Mouse (Mus musculus) fibroblast of lung, adult 2 months (primary cell): Measurements from ENCODE around the gene Ston2.
"Not testable (repeated sequence)": the region's sequence is repeated elsewhere in the genome, so short reads cannot be mapped to it uniquely, and the experiment has no call there.

Experiments used
- DNase-seq: peaks from one replicate; pipeline ENCODE4 v3.0.0-alpha.2; 2011; ENCODE audit warnings: low read depth

Gene Ston2

GRCm38 (mm10) chr12:91589847-91590690 lies 198.1 kb downstream of the Ston2 start, which contains the start of gene Gtf2a1:
TSS of gene Gtf2a1 (minus strand) at chr12:91590487.
- peak; percentile 63 for DNase-seq

DNA sequence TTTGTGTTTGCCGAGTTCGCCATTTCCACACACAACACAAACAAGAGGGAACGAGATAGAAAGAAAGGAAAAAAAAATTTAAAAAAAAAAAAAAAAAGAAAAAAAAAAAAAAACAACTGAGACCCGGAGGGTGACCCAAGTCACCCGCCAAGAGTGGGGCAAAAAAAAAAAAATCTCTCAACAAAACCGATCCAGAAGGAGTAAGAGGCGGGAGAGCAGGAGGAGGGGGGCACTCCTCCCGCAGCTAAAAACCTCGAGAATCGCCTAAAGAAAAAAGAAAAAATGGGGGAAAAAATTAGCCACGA lies 198.7 kb downstream of the Ston2 start:
- DNase-seq, result no peak

DNA sequence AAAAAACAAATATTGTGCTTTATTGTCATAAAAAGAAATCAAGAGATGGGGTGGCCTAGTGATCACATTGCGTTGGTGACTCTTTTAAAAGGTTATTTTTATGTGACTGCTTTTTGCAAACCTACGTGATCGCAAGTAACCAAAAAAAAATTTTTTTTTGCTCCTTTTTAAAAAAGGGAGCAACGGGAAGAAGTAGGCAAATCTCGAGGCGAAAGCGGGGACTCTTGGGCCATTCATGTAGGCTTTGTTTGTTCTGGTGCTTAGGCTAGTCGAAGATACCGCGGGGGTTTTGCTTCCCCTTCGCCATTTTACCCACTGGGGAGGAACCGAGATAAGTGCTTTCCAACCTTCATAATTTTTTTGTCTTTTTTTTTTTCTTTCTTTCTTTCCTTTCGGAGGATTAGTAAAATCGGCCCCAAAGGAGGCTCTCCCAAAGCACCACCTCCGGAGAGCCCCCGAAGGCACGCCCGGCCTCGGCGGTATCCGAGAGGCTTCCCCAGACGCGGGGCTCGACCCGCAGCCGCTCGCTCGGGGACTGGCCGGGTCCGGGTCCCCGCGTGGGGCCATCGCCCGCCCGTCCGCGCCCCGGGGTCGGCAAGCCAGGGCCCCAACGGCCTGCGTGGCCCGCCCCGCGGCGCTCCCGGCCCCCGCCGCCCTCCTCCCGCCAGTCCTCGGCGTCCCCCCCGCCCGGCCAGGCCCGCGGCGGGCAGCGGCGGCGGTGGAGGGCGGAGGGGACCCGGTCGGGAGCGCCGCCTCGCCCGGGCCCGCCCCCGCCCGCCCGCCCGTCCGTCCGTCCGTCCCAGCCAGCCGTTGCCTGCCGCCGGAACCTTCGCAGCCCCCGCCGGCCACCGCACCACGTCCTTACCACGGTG lies 199.3 kb downstream of the Ston2 start:
- DNase-seq, result no peak

- DNase-seq, result peak; percentile 84
Measured at GRCm38 (mm10) chr12:91588176-91588669, 200.0 kb downstream of the Ston2 start.

GRCm38 (mm10) chr12:91587491-91588033 lies 200.6 kb downstream of the Ston2 start:
- no peak for DNase-seq

DNA sequence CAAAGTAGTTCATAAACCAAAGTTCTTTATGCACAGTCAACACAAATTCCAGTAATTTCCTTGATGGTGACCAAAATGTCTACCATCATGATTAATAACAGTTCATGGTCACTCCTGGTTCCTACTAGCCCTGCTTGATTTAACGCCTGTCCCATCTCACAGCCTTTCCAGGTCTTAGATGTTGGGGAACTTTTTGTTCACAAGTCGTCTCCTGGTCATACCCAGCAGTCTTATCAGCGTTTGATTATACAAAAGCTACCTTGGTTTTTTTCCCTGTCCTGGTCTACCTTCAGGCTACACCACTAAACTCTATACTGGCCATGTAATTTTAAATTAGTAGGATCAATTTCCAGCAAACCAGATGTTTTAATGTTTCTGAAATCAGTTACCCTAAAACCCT lies 201.1 kb downstream of the Ston2 start:
- DNase-seq, result no peak

DNA sequence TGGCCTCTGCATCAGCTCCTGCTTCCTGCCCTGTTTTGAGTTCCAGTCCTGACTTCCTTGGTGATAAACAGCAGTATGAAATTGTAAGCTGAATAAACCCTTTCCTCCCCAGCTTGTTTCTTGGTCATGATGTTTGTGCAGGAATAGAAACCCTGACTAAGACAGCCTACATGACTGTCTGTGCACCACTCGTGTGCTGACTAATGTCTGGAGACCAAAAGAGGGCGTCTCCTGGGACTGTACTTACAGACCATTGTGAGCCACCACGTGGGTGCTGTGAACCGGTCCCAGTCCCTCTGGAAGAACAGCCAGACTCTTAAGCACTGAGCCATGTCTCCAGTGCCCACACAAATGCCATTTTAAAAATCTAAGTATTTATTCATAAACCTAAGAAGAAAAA lies 202.4 kb downstream of the Ston2 start:
- not testable (repeated sequence) for DNase-seq

DNA sequence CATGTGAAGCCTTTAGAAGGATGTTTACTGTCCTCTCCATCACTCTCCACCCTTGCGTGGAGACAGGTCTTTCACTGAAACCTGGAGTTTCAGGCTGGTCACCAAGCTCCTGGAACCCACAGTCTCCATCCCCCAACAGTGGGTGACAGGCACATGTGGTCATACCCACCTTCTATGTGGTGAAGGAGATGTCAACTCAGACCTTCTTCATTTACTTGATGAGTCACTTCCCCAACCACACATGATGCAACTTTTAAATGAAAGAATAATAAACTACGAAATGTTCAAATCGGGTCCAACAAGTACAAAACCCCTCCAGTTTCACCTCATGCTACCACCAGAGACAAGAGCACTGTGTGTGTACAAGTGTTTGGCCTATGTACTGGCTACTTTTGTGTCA lies 203.0 kb downstream of the Ston2 start:
- DNase-seq, result no peak

GRCm38 (mm10) chr12:91583409-91583808 lies 204.8 kb downstream of the Ston2 start:
- DNase-seq, result no peak
